Mouse (Mus musculus) gastrocnemius, adult 2 months (tissue): ENCODE results near the gene Mxd4. TPM values are rescaled to one million over a fixed set of nuclear protein-coding genes. Genes with fewer than 3 reads are reported as not detected.
A peak's percentile ranks its signal among the peaks of the same experiment; 100 is the strongest.

Source experiments
- DNase-seq: peaks from one replicate; pipeline ENCODE4 v3.0.0; 2022
- H3K27ac ChIP-seq: fragments of 200-600 bp; 2 replicates; pipeline ENCODE4 v1.8.1; 2022; ENCODE audit warnings: mild to moderate bottlenecking
- H3K4me3 ChIP-seq: fragments of 200-600 bp; 2 replicates; pipeline ENCODE4 v1.8.1; 2022; ENCODE audit warnings: mild to moderate bottlenecking, moderate library complexity
- CTCF ChIP-seq: fragments of 200-600 bp; IDR thresholded peaks from 2 replicates; pipeline ENCODE4 v1.8.1; 2022; ENCODE audit warnings: antibody characterized with exemption, mild to moderate bottlenecking, moderate library complexity
- intact Hi-C: fragments of 180-260 bp; cut with DNase I; formaldehyde crosslinking; loops from one replicate; pipeline ENCODE4 v1.15.1; 2025
- total RNA-seq, 2 experiments: library from RNA; stranded (reverse); gene quantifications; 2 replicates each; pipeline ENCODE4 v1.2.3; 2021

Mxd4 gene
- total RNA-seq, 2 experiments from 2014 or later, result 25.8 to 35.6 TPM

DNA sequence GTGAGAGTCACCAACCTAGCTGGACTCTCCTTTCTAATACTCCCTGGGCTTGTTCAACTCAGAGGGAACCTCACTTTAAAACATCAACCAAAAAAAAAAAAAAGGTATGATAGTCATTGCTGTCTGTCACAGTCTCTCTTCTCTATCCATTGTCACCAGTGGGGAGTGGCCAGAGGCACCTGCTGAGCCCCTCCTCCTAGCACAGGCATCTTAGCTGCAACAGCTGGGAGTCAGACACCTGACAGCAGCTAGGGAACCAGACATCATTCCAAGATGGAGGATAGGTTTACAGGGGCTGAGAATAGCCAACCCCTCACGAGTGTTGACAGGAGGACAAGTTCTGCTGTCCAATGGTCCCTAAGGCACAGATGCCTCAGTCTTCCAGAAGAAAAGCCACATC is 6.9 kb upstream of the Mxd4 start:
- Histone ChIP-seq H3K4me3 (no peak overlapping the region), H3K27ac (peak overlapping the region; percentile 79)
- intact Hi-C loops, result no loop called here
- DNase-seq, result no peak
- no peak for TF ChIP-seq CTCF

DNA sequence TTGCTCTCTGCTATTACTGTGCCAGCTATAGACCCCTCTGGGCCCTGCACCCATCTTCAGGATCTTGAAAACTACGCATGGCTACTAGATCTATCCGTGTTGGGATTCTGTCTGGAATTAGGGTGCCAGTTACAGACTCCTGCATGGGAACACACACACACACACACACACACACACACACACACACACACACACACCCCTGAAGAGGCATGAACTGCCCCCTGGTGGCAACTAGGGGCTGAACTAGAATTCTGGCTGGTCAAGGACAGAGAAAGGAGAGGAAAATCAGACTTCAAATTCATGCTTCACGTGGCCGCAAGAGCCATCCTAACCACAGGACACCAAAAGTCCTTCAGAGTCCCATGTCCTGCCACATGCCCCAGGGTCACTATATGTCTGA is 4.3 kb upstream of the Mxd4 start:
- no peak for DNase-seq
- Histone ChIP-seq H3K4me3 (no peak overlapping the region), H3K27ac (peak overlapping the region; percentile 12; the same call in 1 of the 2 replicates)
- peak; percentile 26; the same call in 1 of the 2 replicates for TF ChIP-seq CTCF
- intact Hi-C loops, result no loop called here

DNA sequence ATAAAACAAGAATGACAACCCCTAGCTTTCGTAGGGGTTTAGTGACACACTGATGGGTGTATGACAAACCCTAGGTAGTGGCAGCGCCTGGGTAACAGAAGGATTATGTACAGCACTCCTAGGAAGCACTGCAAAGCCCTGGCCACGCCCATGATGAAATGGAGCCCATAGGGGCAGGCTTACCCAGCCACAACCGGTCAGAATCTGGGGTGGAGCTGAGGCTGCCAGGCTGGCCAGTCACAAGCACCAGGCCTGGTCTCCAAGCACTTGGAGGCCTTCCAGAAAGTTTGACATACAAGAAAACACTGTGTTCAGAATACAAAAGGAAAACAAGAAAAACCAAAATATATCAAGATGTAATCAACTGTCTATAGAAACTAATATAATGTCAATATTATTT is 3.5 kb upstream of the Mxd4 start:
- H3K27ac ChIP-seq, result peak overlapping the region; percentile 12; the same call in 1 of the 2 replicates
- peak; percentile 59 for DNase-seq
- TF ChIP-seq CTCF, result no peak
- intact Hi-C loops, result no loop called here
- no peak overlapping the region for H3K4me3 ChIP-seq

DNA sequence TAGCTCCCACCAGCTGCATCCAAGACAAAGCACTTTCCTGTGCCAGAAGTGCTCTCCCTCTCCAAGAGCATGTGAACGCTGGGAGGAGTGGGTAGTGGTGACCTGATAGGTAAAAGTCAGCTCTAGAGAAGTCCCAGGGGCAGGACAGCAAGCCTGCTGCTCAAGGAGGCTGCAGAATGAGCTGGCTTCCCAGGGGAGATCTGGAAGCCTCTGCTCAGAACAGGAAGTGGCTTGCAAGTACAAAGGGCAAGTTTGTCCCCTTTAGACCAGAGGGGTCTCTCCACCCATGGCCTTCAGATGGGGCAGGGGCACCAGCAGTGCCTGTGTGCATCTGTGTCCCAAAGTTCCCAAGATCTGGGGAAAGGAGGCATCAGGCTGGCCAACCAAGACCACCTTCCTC is 2.0 kb upstream of the Mxd4 start:
- H3K27ac ChIP-seq, result peak overlapping the region; percentile 96; the same call in 1 of the 2 replicates
- DNase-seq, result no peak
- TF ChIP-seq CTCF, result no peak
- intact Hi-C loops, result loop anchor here (2.0 kb wide), 1 partner anchor 21 kb away; the partner anchor contains the start of genes Haus3 and Poln
- H3K4me3 ChIP-seq, result no peak overlapping the region

DNA sequence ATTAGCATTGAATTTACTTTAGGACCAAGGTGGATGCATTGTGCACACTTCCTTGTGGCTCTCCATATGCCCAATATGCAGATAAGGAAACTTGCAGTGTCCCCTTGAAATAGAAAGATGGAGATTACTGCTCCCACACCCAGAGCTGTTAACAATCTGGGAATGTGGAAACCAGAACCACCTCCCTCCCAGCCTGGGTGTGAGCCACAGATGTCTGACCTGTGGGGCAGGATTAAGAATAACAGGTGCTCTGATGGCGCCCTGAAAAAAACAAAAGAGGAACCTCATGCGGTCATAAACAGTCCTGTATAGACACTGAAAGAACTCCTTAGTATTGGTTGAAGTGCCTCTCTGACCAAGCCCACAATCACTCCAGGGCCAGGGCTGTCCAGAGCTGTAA is 1.3 kb upstream of the Mxd4 start:
- Histone ChIP-seq H3K27ac (peak overlapping the region; percentile 96), H3K4me3 (peak overlapping the region; percentile 83)
- DNase-seq, result no peak
- intact Hi-C loops, result loop anchor here (2.0 kb wide), 1 partner anchor 20 kb away; the partner anchor contains the start of genes Haus3 and Poln
- no peak for TF ChIP-seq CTCF

DNA sequence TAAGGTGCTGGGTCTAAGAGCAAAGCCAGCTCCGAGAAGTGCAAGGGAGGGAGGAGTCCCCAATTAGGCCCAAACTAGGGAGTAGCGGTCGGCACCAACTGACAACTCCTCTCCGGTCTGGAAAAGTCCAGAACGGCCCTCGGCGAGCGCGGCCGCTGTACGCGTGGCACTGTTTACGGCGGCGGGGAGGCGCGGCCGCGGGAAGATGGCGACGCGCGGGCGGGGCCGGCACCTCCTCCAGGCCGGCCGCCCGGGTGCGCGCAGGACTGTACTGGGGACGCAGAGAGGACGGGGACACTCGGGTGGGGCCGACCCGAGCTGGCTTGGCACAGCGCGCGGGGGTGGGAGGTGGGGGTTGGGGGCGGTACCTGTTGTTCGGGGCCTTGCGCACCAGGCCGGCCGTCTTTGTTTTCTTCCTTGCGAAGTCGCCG is 544 bp downstream of the Mxd4 start:
- peak; percentile 84 for DNase-seq
- Histone ChIP-seq H3K27ac (peak overlapping the region; percentile 98), H3K4me3 (peak overlapping the region; percentile 83)
- no peak for TF ChIP-seq CTCF
- intact Hi-C loops, result no loop called here

DNA sequence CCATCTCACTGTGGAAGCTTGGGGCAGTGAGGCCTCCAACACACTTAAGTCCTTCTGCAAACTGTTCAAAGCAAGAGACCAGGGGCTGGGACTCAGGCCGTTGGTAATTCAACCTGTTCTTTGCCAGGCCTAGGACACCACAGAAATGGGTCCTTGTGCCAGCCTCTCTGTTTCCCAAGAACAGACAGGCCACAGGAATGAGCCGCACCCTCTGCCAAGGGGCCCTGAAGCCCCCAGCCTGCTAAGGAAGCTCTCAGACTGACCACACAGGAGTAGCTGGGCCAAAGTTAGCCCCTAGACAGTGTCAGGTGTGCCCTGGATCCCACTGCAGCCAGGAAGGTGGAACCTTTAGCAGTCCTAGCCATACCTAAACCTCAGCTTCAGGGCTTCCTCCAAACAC is 1.1 kb downstream of the Mxd4 start:
- TF ChIP-seq CTCF, result no peak
- Histone ChIP-seq H3K27ac (peak overlapping the region; percentile 98), H3K4me3 (peak overlapping the region; percentile 83)
- intact Hi-C loops, result no loop called here
- no peak for DNase-seq

DNA sequence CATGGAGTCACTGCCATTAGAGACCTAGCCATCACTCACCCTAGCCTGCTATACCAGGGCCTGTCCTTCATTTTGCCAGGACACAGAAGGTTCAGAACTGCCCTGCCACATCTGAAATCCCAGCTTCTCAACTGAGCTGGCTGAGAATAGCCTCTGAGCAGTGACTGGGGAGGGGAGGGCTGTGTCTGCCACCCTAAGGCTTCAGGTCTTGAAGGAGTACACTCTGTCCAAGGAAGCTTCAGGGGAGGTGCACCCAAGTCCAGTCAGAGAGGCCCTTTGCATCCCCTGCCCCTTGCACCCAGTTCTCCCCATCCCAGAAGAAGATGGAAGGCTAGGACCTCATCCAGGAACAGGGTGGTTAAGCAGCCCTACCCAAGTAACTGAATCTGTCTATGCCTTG is 1.7 kb downstream of the Mxd4 start:
- H3K27ac ChIP-seq, result peak overlapping the region; percentile 98
- intact Hi-C loops, result no loop called here
- TF ChIP-seq CTCF, result no peak
- no peak for DNase-seq
- peak overlapping the region; percentile 83 for H3K4me3 ChIP-seq

DNA sequence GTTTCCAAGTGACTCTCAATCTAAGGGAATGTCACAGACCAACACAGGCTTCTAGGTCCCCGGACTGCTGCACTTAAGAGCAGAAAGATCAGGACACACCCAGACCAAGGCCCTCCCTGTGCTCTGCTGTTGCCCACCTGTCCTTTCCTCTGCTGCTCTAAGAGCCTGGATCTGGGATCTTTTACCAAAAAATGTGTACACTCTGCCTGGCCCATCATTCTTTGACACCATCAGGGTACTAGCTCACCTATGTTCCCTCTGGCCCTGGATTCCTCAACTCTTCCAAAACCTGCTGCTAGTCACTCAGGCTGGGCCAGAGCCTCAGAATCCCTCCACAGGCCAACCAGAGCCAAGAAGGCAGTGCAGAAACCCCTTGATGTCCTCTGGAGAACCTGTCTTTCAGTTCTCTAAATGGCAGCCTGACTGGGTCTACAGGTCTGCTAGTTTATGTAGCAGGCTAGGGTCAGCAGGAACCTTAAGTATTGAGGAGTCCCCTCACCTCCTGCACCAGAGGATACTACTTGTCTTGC is 2.4 kb downstream of the Mxd4 start:
- intact Hi-C loops, result no loop called here
- peak overlapping the region; percentile 98 for H3K27ac ChIP-seq
- H3K4me3 ChIP-seq, result peak overlapping the region; percentile 83
- no peak for DNase-seq
- TF ChIP-seq CTCF, result no peak

DNA sequence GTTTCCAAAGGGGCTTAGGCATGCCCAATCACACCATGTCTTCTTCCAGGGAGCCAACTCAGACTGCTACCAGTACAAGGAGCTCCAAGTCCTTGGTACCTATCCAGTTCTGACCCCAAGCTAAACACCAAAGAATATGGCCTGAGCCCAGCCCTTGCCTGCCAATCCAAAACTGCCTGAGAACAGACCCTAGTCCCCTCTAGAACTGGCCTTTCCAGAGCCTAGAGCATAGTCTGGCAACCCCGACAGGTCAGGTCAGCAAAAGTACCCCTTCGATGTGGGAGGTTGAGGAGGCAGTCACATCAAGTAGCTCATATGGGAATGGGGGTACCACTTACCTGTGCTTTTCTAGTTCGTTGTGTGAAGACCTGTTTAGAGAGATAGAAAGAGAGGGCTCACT is 3.5 kb downstream of the Mxd4 start:
- H3K4me3 ChIP-seq, result peak overlapping the region; percentile 83
- no peak for TF ChIP-seq CTCF
- no peak for DNase-seq
- intact Hi-C loops, result no loop called here
- peak overlapping the region; percentile 98 for H3K27ac ChIP-seq

DNA sequence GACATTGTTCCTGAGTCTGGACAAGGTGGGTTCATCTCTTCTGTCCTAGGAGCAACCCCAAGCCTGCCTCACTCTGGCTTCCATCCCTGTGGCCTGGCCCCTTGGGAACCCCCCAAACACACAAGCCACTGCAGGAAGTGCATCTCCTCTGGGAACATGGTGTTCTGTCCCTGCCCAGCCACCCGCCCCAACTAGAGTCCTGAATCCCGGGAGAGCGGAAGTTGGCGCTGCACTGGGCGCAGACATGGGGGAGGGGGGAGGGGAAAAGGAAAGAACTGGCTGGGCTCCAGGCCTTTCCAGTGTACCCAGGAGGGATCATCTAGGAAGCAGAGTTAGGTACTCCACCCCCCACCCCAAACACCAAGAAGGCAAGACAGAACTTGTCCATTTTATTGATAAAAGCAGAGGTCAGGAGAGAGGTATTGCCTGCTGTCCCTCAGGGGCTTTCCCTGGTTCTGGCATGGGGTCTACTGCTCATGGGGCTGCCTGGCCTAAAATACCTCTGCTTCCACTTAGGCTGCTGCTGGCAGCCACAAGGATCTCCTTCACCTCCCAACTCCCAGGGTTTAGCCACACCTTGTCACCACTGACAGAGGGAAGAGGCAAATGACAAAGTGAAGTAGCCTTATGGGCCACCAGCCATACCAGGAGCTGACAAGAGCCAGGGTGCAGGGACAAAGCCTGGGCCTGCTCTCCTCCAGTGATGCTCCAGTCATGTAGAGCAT is 4.2 kb downstream of the Mxd4 start:
- intact Hi-C loops, result no loop called here
- peak overlapping the region; percentile 98 for H3K27ac ChIP-seq
- peak; percentile 73 for DNase-seq
- no peak for TF ChIP-seq CTCF
- H3K4me3 ChIP-seq, result peak overlapping the region; percentile 83

DNA sequence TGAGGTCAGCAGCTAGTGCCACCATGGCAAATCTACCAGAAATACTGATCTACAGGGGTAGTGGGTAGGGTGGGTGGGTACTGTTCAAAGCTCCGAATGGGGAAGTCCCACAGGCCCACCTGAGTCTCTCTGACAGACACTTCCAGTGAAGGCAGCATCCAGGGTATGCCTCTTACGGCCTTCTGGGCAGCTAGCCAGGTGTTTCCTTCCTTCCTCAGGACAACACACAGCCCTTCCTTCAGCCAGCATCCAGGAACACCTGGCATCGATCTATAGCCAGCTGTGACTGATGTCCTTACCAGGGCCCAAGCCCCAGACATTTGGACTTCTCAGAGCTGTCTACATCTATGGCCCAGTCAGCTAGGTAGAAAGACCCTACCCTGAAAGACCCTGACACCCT is 5.0 kb downstream of the Mxd4 start:
- Histone ChIP-seq H3K27ac (peak overlapping the region; percentile 98), H3K4me3 (peak overlapping the region; percentile 83)
- no peak for DNase-seq
- no peak for TF ChIP-seq CTCF
- intact Hi-C loops, result no loop called here

DNA sequence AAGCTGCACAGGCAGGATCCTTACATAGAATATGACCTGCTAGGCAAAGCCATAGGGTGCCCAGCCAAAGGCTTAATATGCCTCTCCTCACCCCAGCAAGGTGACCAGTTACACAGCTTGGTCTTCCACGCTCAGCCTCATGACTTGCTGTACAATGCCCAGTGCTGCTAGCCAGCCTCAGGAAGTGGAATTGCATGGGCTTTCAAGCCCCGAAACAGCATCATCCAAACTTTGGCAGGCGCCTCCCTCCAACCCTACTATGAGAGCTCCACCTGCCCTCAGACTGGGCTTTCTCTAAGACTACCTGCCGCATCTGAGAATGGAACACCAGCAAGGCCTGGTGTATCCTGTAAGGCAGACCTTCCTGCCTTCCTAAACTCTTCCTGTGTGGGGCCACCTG is 9.7 kb downstream of the Mxd4 start:
- Histone ChIP-seq H3K4me3 (no peak overlapping the region), H3K27ac (no peak overlapping the region)
- DNase-seq, result no peak
- intact Hi-C loops, result no loop called here
- no peak for TF ChIP-seq CTCF

DNA sequence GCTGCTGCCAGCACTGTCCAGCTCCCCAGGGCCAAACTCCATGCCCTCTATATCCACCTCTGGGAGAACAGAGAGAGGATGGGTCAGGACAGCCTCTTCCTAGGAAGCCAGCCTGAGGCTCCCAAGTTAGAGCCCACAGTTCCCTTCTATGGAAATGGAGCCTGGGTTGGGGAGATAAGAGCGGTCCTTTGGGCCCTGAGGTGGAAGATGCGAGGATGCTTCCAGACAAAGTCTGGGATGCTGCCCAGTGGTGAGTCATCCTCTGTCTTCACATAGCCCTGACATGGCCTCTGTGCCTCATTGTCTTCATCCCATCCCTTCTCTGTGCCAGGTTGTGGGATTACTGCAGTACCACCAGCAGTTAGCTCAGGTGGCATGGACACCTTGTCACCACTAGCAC is 10.4 kb downstream of the Mxd4 start:
- intact Hi-C loops, result no loop called here
- no peak for TF ChIP-seq CTCF
- no peak overlapping the region for H3K4me3 ChIP-seq
- no peak for DNase-seq
- H3K27ac ChIP-seq, result no peak overlapping the region
